Mouse (Mus musculus): Measurements from ENCODE around the gene Zfp185.
A peak's percentile ranks its signal among the peaks of the same experiment; 100 is the strongest.
"Not testable (repeated sequence)": the region's sequence is repeated elsewhere in the genome, so short reads cannot be mapped to it uniquely, and the experiment has no call there.

The Zfp185 gene

DNA sequence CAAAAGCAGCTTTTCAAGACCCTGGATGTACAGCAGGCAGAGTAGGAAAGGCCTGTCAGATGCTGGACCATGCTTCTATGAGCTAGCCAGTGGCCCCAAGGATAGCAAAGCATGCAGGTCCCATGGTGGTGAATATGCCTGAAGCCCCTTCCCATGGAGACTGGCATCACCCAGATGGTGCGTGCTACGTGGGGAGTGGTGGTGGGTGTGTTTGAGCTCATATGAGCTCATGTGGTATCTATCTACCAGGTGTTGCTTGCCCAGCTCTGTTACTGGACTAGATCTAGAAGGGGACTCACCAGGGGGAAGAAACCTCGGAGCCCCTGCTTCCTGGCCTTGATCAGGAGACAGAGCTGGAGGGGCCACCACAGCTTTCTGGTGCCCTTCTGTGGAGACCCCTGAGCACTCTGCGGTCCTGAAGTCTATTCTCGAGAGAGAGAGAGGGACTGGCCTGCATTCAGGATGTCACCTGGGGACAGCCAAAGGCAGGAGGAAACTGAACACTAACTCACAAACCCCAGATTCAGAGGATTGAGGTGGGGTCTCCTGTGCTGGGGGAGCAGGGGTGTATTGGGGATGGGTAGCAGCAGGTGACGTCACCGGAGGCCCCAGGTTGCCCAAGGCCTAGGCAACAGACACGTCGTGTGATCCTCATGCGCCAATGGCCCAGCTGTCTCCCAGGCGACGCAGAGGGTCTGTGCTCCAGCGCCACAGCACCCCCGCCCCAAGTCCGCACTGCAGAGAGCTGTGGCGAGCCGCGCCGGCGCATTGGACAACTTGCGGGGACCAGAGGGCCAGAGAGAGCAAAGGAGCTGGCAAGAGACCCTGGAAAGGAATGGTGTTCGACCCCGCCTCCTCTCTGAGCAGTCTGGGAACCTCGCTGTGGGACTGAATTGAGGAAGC lies 76.6 kb downstream of the Zfp185 start:
- peak in 1 of 2 experiments; percentile 23 for DNase-seq

DNA sequence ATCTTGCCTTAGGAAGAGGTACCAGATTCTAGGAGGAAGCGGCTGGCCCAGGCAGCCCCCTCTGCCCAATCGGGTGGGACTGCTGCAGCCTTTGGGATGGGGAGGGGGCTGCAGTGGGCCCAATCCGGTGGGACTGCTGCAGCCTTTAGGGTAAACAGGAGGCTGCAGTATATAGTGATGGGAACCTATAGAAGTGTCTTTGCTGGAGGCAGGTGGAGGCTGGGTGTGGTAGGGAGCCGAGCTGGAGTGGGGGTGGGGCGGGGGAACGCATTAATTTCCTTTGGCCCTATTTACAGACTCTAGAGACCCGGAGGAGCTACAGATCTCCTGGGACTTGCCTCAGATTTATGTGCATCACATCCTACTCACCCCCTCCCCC lies 77.3 kb downstream of the Zfp185 start, which contains the start of gene Pnma3:
Pnma3 (plus strand) TSS at position 373 of the 379 bp plus-strand sequence.
- DNase-seq: no peak

DNA sequence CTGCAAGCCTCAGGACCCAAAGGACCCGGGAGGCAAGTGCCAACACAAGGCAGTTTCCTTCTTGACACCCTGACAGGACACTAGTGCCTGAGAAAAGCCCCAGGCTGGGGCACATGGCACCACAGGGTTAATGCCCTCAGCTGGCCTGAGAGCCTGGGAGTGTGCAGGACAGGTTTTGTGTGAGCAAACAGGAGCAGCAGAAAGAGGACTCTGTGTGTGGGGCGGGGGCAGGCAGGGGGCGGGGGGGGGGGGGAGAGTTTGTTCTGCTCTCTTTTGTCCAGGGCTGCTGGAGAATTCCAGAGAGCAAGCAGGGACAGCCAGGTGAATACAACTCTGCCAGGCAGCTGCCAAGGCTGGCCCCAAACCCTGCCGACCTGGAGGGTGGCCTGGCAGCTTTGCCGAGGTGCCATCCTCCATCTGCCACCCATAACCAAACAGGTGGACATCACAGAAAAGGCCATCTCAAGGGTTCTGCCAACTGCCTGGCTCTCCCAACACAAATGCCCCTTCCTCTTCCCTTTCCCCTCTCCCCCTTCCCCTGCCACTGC lies 79.7 kb downstream of the Zfp185 start:
- not testable (repeated sequence) for DNase-seq

Measured in lung, postnatal 4 days (tissue).